Mouse (Mus musculus): Measurements from ENCODE around the gene Ptov1.

DNA sequence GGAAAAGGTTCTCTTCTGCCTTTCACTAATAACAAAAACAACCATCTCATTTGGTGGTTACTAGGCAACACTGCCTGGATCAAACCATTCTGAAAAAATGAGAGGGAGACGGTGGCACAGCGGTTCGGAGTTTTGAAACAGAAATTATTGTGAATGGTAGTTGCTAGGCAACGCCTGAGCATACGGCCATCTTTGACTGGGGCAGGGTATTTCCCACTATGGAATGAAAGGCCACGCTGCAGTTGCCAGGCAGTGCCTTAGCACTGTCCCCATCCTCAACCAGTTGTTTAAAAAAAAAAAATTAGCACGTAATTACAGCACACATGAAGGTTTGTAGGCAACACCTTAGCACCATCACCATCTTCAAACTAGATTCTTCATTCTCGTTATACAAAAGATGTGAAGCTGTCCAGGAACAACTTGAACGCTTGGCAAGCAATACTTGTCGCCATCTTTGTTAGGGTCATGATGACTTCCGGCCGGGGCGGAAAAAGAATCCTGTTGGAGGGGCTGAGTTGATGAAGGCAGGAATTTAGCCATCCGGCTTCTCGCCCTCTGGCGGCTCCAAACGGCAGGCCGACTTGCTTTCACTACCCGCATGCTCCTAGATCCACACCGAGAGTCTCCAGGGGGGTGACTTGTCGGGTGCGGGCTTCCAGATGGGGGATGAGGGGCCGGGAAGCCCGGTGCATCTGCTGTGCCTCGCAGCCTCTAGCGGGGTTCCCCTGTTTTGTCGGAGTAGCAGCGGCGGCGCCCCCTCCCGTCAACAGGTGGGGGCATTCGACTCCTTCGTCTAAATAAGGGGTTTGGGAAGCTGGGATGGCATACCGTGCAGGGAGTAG lies 26.2 kb upstream of the Ptov1 start, which contains the start of gene Fuz:
- TF ChIP-seq CHD2 (IDR thresholded peaks at IDR 0.05; ENCODE audit: low read depth, low read length), result no peak
- no peak for TF ChIP-seq ZNF384 (IDR thresholded peaks at IDR 0.05; ENCODE audit: low read depth, low read length)
- peak; percentile 79 for TF ChIP-seq HCFC1 (IDR thresholded peaks at IDR 0.05; ENCODE audit: borderline replicate concordance, insufficient read depth, low read length)
- TF ChIP-seq ZC3H11A (IDR thresholded peaks at IDR 0.05; ENCODE audit: borderline replicate concordance, low read depth, low read length), result no peak
- no peak for TF ChIP-seq MAFK (IDR thresholded peaks at IDR 0.05; ENCODE audit: insufficient read depth, low read depth, low read length)
